Mouse (Mus musculus) C2C12 (cell line): ENCODE measurements around the gene Kif3a.

ENCODE experiments used
- CEBPB ChIP-seq: IDR thresholded peaks from one replicate; pipeline ENCODE4 v1.6.1; 2011; ENCODE audit warnings: low read depth, mild to moderate bottlenecking, control low read depth, moderate library complexity
- CTCF ChIP-seq: IDR thresholded peaks from one replicate; pipeline ENCODE4 v1.5.1; 2011; ENCODE audit not compliant: control insufficient read depth, insufficient read depth, insufficient read length
- MAX ChIP-seq: IDR thresholded peaks from one replicate; pipeline ENCODE4 v1.6.1; 2011; ENCODE audit warnings: mild to moderate bottlenecking, control low read depth
- MYOD1 ChIP-seq: IDR thresholded peaks from one replicate; pipeline ENCODE4 v1.6.1; 2011; ENCODE audit warnings: low read depth; ENCODE audit not compliant: control insufficient read depth, insufficient read length
- MYOG ChIP-seq: IDR thresholded peaks from one replicate; pipeline ENCODE4 v1.6.1; 2011; ENCODE audit not compliant: control insufficient read depth, insufficient read length; ENCODE audit errors: extremely low read depth
- USF1 ChIP-seq: IDR thresholded peaks from one replicate; pipeline ENCODE4 v1.6.1; 2011; ENCODE audit warnings: low read depth, mild to moderate bottlenecking, control low read depth, moderate library complexity

DNA sequence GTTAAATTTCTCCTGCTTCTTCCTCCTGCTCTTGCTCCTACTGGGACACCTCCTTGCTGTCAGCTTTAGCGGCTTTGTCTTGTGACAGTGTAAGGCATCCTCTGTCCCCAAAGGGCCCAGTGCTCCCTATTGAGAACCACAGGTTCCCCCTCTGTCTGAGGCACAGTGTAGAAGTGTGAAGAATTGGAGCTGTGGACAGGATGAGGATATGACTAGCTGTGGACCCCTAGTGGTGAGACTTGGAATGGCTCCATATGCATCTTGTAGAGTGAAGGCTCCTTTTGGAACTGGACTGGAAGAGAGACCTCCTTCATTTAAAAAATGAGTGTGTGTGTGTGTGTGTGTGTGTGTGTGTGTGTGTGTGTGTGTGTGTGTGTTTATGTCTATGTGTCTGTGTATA lies 60.7 kb downstream of the Kif3a start:
- TF ChIP-seq CTCF (peak; percentile 59), CEBPB (no peak), MAX (no peak), USF1 (no peak), MYOG (no peak), MYOD1 (no peak)
